Mouse (Mus musculus): ENCODE data around the gene Ppp1r21.

The Ppp1r21 gene

GRCm38 (mm10) chr17:88529519-88530235 is at the start of gene Ppp1r21:
Gene Ppp1r21 (plus strand): TSS chr17:88530118.
- peak; percentile 97 for DNase-seq (ENCODE audit: low spot score)

GRCm38 (mm10) chr17:88480369-88480768 is 49.5 kb upstream of the Ppp1r21 start:
- no peak for DNase-seq (ENCODE audit: low spot score)

- DNase-seq (ENCODE audit: low spot score), result no peak
Observed at GRCm38 (mm10) chr17:88481062-88481461, 48.9 kb upstream of the Ppp1r21 start.

- no peak for DNase-seq (ENCODE audit: low spot score)
Observed at GRCm38 (mm10) chr17:88481587-88481986, 48.3 kb upstream of the Ppp1r21 start.

GRCm38 (mm10) chr17:88484539-88484938 is 45.4 kb upstream of the Ppp1r21 start:
- DNase-seq (ENCODE audit: low spot score), result no peak

GRCm38 (mm10) chr17:88484951-88485350 is 45.0 kb upstream of the Ppp1r21 start:
- DNase-seq (ENCODE audit: low spot score), result no peak

- DNase-seq (ENCODE audit: low spot score), result no peak
Observed at GRCm38 (mm10) chr17:88490546-88490945, 39.4 kb upstream of the Ppp1r21 start.

GRCm38 (mm10) chr17:88491366-88492106 is 38.4 kb upstream of the Ppp1r21 start:
- DNase-seq (ENCODE audit: low spot score), result no peak

- DNase-seq (ENCODE audit: low spot score), result no peak
Observed at GRCm38 (mm10) chr17:88492107-88492460, 37.8 kb upstream of the Ppp1r21 start.

- DNase-seq (ENCODE audit: low spot score), result no peak
Observed at GRCm38 (mm10) chr17:88493551-88493950, 36.4 kb upstream of the Ppp1r21 start.

- DNase-seq (ENCODE audit: low spot score), result no peak
Observed at GRCm38 (mm10) chr17:88494121-88494771, 35.7 kb upstream of the Ppp1r21 start.

GRCm38 (mm10) chr17:88494772-88495132 is 35.2 kb upstream of the Ppp1r21 start:
- no peak for DNase-seq (ENCODE audit: low spot score)

- DNase-seq (ENCODE audit: low spot score), result no peak
Observed at GRCm38 (mm10) chr17:88498090-88498682, 31.7 kb upstream of the Ppp1r21 start.

- no peak for DNase-seq (ENCODE audit: low spot score)
Observed at GRCm38 (mm10) chr17:88504056-88504455, 25.9 kb upstream of the Ppp1r21 start.

GRCm38 (mm10) chr17:88505275-88505723 is 24.6 kb upstream of the Ppp1r21 start:
- DNase-seq (ENCODE audit: low spot score), result no peak

GRCm38 (mm10) chr17:88505941-88506340 is 24.0 kb upstream of the Ppp1r21 start:
- DNase-seq (ENCODE audit: low spot score), result no peak

- DNase-seq (ENCODE audit: low spot score), result no peak
Observed at GRCm38 (mm10) chr17:88507376-88507775, 22.5 kb upstream of the Ppp1r21 start.

GRCm38 (mm10) chr17:88508846-88509508 is 20.9 kb upstream of the Ppp1r21 start:
- DNase-seq (ENCODE audit: low spot score), result no peak

GRCm38 (mm10) chr17:88509999-88510398 is 19.9 kb upstream of the Ppp1r21 start:
- DNase-seq (ENCODE audit: low spot score), result no peak

GRCm38 (mm10) chr17:88511095-88511551 is 18.8 kb upstream of the Ppp1r21 start:
- peak; percentile 78 for DNase-seq (ENCODE audit: low spot score)

GRCm38 (mm10) chr17:88516477-88516876 is 13.4 kb upstream of the Ppp1r21 start:
- no peak for DNase-seq (ENCODE audit: low spot score)

GRCm38 (mm10) chr17:88527781-88528180 is 2.1 kb upstream of the Ppp1r21 start:
- DNase-seq (ENCODE audit: low spot score), result no peak
